Mouse (Mus musculus) T-cell, adult 66 days (primary cell): ENCODE data around the gene Mug1. TPM values are rescaled to one million over a fixed set of nuclear protein-coding genes. Genes with fewer than 3 reads are reported as not detected.

Experiments
- total RNA-seq, 2 experiments: library from RNA; stranded (reverse); gene quantifications; 3 replicates in 1 of 2; 4 replicates in 1 of 2; pipeline ENCODE4 v1.2.4; 2023

Gene Mug1
- total RNA-seq, result not detected

GRCm38 (mm10) chr6:121838271-121838670, at the start of gene Mug1:
TSS of gene Mug1 (plus strand) at chr6:121838541.

Other genes starting within 250 kb of the Mug1 start
- not detected for gene A2m, start 203.2 kb upstream of the Mug1 start, total RNA-seq
- gene Gm7298, start 105.6 kb upstream of the Mug1 start, total RNA-seq, result not detected
- not detected for gene Mug2, start 168.2 kb downstream of the Mug1 start, total RNA-seq